Mouse (Mus musculus) spleen, postnatal 14 days (tissue): Measurements from ENCODE around the gene Slc12a7.
A peak's percentile ranks its signal among the peaks of the same experiment; 100 is the strongest.
"Not testable (repeated sequence)": the region's sequence is repeated elsewhere in the genome, so short reads cannot be mapped to it uniquely, and the experiment has no call there.

ENCODE experiments used
- DNase-seq, 2 experiments: peaks; one replicate each; pipeline ENCODE4 v3.0.0; 2021 to 2022; ENCODE audit warnings: low spot score in 2 of 2

The Slc12a7 gene

DNA sequence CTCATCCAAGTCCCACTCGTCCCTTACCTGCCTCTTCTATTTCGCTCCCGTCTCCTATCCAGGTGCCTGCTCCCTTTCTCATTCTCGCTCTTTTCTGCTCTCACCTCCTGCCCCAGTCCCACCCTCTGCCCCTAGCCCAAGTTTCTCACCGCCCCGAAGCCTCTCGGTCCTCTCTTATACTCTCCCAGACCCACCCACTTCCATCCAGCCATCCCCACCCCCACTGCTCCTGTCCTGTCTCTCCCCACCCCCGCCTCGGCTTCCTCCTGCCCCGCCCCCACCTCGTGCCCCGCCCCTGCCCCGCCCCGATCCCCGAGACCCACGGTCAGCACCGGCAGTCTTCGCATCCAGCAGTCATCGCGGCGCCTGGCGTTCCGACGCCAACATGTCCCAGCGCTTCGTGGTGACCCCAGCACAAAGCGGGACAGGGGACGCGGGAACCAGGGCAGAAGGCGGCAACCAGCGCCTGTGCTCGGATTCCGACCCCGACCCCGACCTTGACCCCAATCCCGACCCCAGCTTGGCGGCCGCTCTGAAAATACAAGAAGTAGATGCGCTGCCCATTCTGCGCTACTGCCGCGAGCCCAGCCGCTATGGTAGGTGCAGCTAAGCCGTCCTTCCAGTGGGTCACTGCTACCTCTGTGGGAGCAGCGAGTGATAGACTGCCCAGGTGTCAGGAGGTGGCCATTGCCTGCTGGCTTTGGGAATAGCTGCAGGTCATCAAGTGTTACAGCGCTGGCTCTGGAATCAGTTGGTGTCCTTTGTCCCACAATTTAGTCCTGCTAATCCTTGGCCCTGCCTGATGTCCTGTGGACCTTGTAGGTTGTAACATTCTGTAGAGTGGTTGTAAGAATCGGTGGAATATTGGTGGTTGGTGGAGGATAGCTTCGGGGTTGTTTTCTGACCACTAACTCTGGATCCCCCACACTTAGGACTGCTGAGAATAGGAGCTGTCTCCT, at the start of gene Slc12a7:
Gene Slc12a7, plus strand, starts transcription at position 353 of the 959 bp plus-strand sequence.
- no peak for DNase-seq

DNA sequence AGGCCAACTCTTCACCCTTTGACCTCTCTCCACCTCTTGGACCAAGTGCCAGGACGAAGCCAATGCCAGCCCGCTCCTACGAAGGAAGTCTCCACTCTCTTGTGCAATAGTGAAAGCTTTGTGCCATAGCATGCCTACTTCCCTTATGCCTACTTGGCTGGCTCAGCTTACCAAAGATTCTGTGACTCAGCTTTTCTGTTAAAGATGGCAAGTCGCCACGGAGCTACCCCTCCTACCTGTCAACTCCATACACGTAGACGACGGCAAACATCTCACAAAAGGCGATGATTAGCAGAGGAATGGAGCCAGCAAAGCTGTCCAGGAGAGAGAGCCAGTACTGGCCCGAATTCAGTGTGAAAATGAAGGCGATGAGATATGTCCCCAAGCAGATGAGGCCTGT, 49.2 kb upstream of the Slc12a7 start:
- DNase-seq = no peak

- DNase-seq = no peak
Observed at GRCm38 (mm10) chr13:73684412-73684811, 48.5 kb upstream of the Slc12a7 start.

GRCm38 (mm10) chr13:73685502-73685901, 47.4 kb upstream of the Slc12a7 start:
- no peak for DNase-seq

GRCm38 (mm10) chr13:73687601-73688000, 45.3 kb upstream of the Slc12a7 start:
- no peak for DNase-seq

DNA sequence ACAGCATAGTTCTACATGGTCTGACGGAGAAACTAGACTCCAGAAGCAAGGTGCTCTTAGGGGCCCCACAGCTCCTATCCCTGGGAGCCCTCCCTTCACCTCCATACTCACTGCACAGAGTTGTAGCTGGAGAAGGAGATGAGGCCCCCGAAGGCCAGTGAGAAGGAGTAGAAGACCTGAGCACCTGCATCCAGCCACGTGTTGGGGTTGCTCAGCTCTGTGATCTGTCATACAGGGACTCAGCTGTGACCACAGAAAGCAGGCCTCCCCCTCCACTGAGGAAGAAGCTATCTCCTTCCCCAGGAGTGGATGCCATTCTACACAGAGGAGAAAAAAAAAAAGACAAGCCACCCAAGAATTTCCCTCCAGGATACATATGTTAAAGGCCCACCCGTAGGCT, 44.0 kb upstream of the Slc12a7 start:
- DNase-seq = no peak

DNA sequence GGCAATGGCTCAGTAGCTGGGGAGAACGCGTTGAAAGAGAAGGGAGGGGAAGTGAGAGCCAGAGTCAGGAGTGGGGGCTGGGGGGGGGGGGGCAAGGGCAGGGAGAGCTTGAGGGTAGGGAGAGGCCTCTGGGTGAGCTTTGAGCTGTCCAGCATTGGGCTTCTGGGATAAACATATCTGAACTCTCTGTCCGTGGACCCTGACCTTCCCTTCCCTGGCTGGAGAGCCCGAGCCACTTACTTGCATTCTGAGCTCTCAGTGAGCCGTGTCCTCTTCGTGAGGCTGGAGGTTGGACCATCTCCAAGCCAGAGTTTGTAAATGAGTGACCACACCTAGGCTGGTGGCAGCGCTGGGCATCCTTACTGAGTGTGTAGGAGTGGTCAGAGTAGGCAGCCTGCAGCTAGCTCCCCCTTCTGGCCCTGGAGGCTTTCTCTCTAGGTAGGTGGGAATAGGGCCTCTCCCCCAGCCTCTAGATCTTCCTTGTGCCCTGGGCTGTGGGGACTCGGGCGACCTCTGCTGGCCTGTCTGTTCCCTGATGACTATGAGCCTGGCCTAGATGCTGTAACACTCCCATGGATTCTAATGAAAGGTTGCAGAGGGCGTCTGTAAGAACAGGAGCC, 40.5 kb upstream of the Slc12a7 start:
- peak; percentile 21 to 28 for DNase-seq

DNA sequence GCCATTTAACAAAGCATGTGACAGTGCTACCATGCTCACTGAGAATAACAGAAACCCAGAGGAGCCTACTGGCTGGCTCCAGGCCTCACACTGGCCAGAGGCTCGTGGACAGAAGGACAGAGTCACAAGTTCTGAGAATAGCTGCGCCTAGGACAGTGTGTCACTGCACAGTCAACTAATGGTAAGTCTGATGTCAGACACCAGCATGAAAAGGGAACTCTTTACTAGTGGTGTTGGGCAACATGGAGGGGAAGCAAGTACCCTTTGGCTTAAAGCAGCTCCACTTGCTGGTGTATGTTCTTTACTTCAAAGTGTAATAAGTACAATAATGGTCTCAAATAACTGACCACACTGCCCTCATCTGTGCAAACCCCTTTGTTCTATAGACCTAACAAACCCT, 39.6 kb upstream of the Slc12a7 start:
- DNase-seq = no peak

GRCm38 (mm10) chr13:73694972-73695371, 37.9 kb upstream of the Slc12a7 start:
- no peak for DNase-seq

DNA sequence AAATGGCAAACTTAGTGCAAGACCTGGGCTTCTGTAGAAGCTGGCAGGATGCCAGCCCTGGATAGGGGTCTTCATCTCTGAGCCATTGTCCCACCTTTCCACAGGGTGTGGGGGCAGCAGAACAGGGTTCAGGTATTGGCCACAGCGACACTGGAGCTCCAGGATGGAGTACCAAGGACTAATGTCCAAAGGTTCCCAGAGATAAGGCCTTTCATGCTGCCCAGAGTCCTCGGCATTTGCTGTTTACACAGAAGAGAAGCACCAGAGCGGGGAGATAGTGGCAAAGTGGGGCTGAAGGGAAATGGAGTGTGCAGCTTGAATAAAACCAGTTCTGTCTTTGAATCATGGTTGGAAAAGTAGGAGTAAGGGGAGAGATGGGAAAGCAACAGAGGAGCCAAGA, 36.4 kb upstream of the Slc12a7 start:
- DNase-seq = no peak

DNA sequence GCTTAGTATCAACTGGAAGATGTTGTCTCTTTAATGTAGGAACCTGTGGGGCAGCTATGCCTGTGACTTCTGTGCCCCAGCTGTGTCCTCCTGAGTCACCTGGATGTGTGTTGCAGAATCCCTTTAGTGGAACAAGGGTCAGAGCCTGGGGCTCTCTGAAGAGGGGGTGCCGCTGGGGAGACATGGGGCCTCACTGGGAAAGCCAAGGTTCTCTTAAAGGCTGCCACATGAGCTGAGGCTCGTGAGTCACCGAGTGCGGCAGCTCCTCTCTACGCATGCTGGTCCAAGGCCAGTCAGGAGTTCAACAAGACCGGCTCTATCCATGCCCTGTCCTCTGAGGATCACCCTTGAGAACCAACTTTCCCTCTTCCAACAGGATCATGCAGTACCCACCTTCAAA, 33.2 kb upstream of the Slc12a7 start:
- no peak for DNase-seq

DNA sequence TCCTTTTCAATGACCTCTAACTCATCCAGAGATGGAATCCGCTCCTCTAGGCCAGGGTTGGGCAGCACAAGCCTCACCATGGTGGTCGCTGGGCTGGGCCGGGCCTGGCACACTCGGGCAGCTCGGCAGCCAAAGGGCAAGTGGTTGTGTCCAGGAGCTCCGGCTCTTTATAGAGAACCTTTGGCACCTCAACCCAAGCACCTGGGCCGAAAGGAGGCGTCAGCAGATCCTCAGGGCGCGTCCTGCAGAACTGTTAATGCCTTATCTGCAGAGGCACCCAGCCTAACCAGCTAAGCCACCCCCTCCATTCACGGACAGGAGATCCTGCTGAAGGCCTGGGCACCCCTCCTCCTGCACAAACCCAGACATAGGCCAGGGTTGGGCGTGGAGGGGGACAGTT, 32.3 kb upstream of the Slc12a7 start:
- no peak for DNase-seq

- DNase-seq = no peak
Observed at GRCm38 (mm10) chr13:73701161-73701883, 31.6 kb upstream of the Slc12a7 start.

GRCm38 (mm10) chr13:73702776-73703175, 30.1 kb upstream of the Slc12a7 start:
- no peak for DNase-seq

DNA sequence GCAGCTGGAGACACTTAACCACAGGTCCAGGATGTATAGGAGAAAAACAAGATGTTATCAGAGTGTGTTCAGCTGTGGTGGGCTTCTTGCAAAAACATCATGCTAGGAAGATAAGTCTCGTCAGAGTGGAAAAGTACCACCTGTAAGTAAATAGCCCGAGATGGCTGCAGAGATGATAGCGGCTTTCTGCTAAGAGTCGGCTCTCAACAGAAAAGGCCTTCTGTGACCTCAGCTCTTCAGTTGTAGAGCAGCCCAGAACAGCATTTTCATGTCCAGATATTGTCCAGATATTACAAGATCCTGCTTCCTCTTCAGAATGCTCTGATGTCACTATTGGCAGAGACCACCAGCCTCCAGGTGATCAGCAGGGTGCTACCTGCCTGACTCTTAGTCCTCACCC, 29.4 kb upstream of the Slc12a7 start:
- not testable (repeated sequence) for DNase-seq

DNA sequence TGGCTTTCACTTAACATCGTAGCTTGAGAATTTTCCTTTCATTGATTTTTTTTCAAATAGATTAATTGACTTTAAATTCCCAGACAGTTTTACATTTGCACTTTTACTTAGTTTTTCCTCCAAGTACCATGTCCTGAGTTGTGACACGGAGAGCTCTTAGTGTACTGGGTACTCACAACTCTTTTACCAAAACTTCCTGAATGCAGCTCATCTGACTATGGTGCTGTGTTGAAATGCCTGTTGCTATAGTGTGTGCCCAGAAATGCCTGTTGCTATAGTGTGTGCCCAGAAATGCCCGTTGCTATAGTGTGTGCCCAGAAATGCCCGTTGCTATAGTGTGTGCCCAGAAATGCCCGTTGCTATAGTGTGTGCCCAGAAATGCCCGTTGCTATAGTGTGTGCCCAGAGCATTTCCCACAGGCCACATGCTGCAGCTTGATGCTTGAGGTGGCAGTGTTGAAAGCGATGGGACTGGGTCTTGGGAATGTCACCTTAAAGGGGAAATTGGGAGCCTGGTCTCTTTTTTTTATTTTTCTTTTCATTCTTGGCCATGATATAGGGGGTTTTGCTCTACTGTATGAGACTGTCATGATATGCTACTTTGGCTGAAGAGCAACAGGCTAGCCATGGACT, 28.1 kb upstream of the Slc12a7 start, which contains the start of gene Slc6a19:
Gene Slc6a19, minus strand, starts transcription at position 172 of the 632 bp plus-strand sequence.
- DNase-seq = no peak

DNA sequence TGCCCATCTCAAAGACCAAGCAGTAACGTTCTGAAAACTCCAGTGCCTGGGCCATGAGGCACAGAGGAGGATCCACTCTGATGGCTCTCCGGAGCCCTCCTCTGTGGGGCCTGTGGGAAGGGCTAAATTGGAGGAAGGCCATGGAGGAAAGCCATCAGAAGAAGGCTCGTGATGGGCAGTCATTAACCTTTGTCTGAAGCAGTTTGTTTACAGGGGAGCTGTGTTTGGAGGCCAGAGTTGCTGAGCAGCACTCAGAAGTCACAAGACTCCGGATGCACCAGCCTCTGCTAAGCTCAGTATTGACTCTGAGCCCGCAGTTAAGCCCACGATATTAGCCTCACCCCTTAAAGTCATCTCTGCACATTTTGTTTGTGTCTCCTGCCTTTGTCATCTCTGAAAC, 23.4 kb upstream of the Slc12a7 start:
- DNase-seq = no peak

DNA sequence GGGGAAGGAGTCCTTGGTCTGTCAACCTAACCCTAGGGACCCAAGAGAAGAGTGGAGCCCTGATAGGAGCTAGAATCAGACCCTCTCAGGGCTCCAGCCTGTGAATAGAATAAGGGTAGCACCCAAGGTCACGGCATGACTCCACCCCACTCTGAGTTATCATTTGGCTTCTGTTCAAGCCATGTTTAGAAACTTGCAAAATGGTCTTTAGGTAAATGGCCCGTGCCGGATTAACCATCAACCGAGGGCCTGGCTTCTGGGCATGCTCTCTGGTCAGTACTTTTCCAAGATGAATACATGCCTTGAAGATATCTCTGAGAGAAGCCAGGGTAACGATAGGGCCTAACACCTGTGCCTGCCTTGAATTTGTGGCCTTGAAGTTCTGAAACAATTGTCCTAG, 21.7 kb upstream of the Slc12a7 start:
- DNase-seq = no peak

- DNase-seq = no peak
Observed at GRCm38 (mm10) chr13:73711803-73712202, 21.1 kb upstream of the Slc12a7 start.

DNA sequence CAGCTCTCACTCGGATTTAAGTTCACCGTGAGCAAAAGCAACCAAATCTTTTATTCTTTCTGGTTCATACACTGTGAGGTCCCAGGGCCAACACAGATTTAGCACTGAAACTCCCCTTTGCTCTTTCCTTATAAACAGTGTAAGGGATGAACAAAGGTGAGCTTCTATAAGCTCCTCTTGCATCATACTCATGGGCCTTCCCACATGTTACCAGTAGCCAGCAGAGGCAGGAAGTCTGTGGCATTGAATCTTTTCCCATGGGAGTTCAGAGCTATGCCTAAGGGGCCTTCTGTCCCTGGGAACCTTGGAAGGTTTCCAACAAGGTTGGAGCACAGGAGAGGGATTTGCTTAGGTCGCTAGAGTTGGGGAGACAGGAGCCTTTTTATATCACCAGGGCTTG, 20.7 kb upstream of the Slc12a7 start:
- no peak for DNase-seq

GRCm38 (mm10) chr13:73713204-73713603, 19.7 kb upstream of the Slc12a7 start:
- DNase-seq = no peak

DNA sequence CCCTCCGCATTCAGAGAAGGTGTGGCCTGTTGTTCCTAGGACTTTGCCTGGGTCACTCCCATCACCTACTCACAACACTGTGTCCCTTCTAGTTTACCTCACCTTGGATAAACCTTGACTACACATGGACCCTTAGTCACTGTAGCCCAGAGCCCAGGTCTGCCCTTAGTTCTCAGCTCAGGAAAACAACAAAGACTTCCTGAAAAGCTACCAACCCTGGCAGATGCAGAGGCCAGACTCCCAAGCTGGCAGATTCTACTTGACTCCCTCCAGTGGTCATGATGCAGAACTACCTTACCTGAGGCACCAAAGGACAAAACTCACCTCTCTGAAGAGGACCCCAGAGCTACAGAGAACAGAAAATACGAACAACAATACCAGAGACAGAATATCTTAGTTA, 18.9 kb upstream of the Slc12a7 start:
- no peak for DNase-seq
